Mouse (Mus musculus) bone marrow macrophage, adult 2 months (primary cell): Measurements from ENCODE around the gene Mmaa. TPM values are rescaled to one million over a fixed set of nuclear protein-coding genes. Genes with fewer than 3 reads are reported as not detected.

Source experiments
- H3K27ac ChIP-seq: 2 replicates; pipeline ENCODE4 v1.5.1; 2012; ENCODE audit warnings: low read depth, low read length; ENCODE audit not compliant: insufficient read depth
- H3K4me1 ChIP-seq: 2 replicates; pipeline ENCODE4 v1.6.1; 2012; ENCODE audit warnings: low read length; ENCODE audit not compliant: control insufficient read depth, insufficient read depth
- H3K4me3 ChIP-seq: 2 replicates; pipeline ENCODE4 v1.5.1; 2012; ENCODE audit warnings: mild to moderate bottlenecking, low read length, moderate library complexity; ENCODE audit not compliant: insufficient read depth
- CTCF ChIP-seq: IDR thresholded peaks from 2 replicates; pipeline ENCODE4 v1.5.1; 2012; ENCODE audit warnings: low read depth, mild to moderate bottlenecking, low read length, moderate library complexity
- POLR2A ChIP-seq: IDR thresholded peaks from 2 replicates; pipeline ENCODE4 v1.6.1; 2012; ENCODE audit warnings: mild to moderate bottlenecking, low read depth, low read length, borderline replicate concordance
- polyA plus RNA-seq: library from polyadenylated mRNA; stranded (reverse); fragments of >200 nt; gene quantifications from 2 replicates; pipeline ENCODE4 v1.2.4, GENCODE M21; 2012; ENCODE audit not compliant: missing spikeins, insufficient read depth, insufficient read length

Gene Mmaa
- polyA plus RNA-seq, 1 experiment: 8.7 TPM

DNA sequence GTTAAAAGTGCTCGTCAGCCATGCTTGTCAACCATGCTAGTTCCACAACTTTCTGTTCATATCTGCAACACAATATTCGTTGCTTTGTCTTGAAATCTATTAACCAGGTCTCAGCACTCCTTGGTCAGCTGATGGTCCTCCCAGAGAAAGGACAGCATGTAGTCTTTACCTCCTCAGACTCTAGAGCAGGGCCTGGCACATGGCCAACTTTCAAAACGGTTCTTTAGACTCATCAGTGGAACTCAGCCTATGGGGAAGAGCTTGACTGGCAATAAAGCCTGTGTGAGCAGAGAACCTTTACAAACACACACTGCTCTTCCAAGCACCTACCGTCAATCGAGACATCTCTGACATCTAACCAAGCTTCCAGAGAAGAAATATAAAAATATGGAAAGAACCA is 5.1 kb downstream of the Mmaa start:
- Histone ChIP-seq H3K27ac (no peak overlapping the region), H3K4me1 (peaks cover 18% of the 10 kb centered on the region), H3K4me3 (no peak overlapping the region)
- TF ChIP-seq CTCF (no peak), POLR2A (no peak)

DNA sequence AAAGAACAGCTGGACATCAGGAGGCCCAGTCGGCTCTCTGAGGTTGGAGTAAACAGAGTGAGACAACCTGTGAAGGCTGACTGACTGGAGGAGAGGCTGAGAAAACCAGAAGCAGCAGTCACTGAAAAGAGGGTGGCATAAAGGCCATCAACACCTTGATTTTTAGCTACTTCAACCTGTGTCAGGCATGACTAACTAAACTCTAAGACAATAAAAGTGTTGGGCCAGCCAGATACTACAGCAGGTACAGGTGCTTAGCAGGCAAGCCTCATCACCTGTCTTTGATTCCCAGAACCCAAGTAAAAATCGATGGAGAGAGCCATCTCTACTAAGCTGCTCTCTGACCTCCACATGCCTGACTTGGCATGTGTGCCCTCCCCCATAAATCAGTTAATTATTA is 6.1 kb downstream of the Mmaa start:
- no peak overlapping the region for H3K27ac ChIP-seq
- no peak overlapping the region for H3K4me3 ChIP-seq
- H3K4me1 ChIP-seq: peaks cover 18% of the 10 kb centered on the region
- no peak for TF ChIP-seq CTCF
- no peak for TF ChIP-seq POLR2A

- H3K4me1 ChIP-seq: peaks cover 15% of the 10 kb centered on the region
- TF ChIP-seq POLR2A: no peak
- TF ChIP-seq CTCF: no peak
- no peak overlapping the region for H3K4me3 ChIP-seq
- H3K27ac ChIP-seq: no peak overlapping the region
Measured at GRCm38 (mm10) chr8:79288250-79288649, 6.5 kb downstream of the Mmaa start.

DNA sequence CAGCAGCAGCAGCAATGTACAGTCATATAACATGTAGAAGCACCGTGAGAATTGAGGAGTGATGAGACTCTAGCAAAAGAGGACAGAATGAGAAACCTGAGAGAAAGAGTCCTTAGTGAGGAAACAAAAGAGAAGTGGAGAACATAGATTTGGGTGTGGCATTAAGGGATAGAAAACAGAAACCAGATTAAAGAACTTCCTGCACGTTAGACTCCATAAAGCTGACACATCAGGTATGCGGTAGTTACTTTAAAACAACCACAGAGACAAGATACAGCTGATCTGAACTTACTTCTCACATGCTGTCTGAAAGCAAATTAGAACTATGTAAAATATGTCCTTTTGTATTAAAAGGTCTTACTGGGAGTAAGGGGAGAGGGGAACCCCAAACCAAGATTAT is 8.3 kb downstream of the Mmaa start:
- H3K27ac ChIP-seq: no peak overlapping the region
- TF ChIP-seq POLR2A (no peak), CTCF (no peak)
- no peak overlapping the region for H3K4me3 ChIP-seq
- H3K4me1 ChIP-seq: peaks cover 9% of the 10 kb centered on the region

GRCm38 (mm10) chr8:79284626-79285025 is 10.1 kb downstream of the Mmaa start:
- TF ChIP-seq POLR2A: no peak
- no peak for TF ChIP-seq CTCF
- Histone ChIP-seq H3K4me1 (peaks cover 6% of the 10 kb centered on the region), H3K4me3 (no peak overlapping the region)

GRCm38 (mm10) chr8:79281376-79281890 is 13.3 kb downstream of the Mmaa start:
- no peak overlapping the region for H3K27ac ChIP-seq
- TF ChIP-seq POLR2A: no peak
- no peak for TF ChIP-seq CTCF
- H3K4me1 ChIP-seq: peaks cover 2% of the 10 kb centered on the region; the same call in 1 of the 2 replicates
- no peak overlapping the region for H3K4me3 ChIP-seq

More at GRCm38 (mm10) chr8:79284626-79285025, 10.1 kb downstream of the Mmaa start:
- no peak overlapping the region for H3K27ac ChIP-seq

DNA sequence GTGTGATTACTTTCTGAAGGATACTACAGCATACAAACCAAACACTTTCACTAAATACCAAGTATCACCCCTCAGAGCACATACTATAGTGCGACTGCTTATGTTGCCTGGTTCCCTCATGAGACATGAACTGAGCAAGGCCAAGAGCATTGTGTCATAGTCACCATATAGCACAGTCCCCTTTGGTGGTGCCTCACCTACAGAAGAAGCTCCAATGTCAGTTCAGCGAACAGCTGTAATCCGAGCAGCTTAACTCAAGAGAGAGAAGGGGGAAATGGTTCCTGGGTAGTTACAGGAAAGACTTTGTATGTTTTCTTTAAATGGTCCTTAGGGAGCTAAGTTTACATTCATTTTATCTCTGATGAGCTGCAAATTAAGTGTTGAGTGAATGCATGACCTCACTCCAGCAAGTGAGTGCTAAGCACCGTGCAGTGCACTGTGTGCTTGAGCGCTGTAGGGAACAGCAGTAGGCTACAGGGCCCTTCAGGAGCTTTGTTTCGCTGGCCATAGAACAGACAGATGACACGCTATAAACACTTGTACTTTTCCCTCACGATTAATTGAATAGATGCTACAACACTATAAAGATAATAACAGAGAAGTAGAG is 17.4 kb downstream of the Mmaa start:
- H3K4me1 ChIP-seq: peaks cover 15% of the 10 kb centered on the region
- H3K27ac ChIP-seq: no peak overlapping the region
- H3K4me3 ChIP-seq: no peak overlapping the region
- TF ChIP-seq CTCF: no peak
- no peak for TF ChIP-seq POLR2A

- Histone ChIP-seq H3K4me1 (peaks cover 15% of the 10 kb centered on the region), H3K27ac (no peak overlapping the region), H3K4me3 (no peak overlapping the region)
- TF ChIP-seq POLR2A (no peak), CTCF (no peak)
Measured at GRCm38 (mm10) chr8:79274940-79275339, 19.8 kb downstream of the Mmaa start.

GRCm38 (mm10) chr8:79273776-79274175 is 21.0 kb downstream of the Mmaa start:
- peaks cover 15% of the 10 kb centered on the region for H3K4me1 ChIP-seq
- no peak for TF ChIP-seq CTCF
- TF ChIP-seq POLR2A: no peak
- no peak overlapping the region for H3K4me3 ChIP-seq
- no peak overlapping the region for H3K27ac ChIP-seq

GRCm38 (mm10) chr8:79272676-79273075 is 22.1 kb downstream of the Mmaa start:
- Histone ChIP-seq H3K27ac (no peak overlapping the region), H3K4me1 (peaks cover 15% of the 10 kb centered on the region), H3K4me3 (no peak overlapping the region)
- TF ChIP-seq CTCF (no peak), POLR2A (no peak)

DNA sequence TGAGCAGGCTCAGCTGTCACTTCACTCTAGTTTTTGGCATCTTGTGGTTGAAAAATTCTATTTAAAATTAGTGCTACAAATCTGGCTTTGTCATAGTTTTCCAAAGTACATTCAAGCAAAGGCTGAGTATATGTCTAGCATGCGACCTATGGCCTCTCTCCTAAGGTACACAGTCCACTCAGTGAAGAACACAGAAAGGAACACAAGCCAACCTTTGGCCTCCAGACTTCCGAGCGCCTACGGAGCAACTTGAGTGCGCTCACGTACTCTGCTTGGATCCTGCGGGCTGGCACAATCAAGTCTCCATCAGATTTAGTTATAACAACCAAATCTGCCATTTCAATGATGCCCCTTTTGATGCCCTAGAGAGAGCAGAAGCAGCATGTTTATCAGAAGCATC is 25.8 kb downstream of the Mmaa start:
- peaks cover 10% of the 10 kb centered on the region for H3K4me1 ChIP-seq
- no peak for TF ChIP-seq CTCF
- H3K27ac ChIP-seq: no peak overlapping the region
- H3K4me3 ChIP-seq: no peak overlapping the region
